Mouse (Mus musculus) kidney, adult 2 months (tissue): ENCODE data around the gene Cdc42bpg. TPM values are rescaled to one million over a fixed set of nuclear protein-coding genes. Genes with fewer than 3 reads are reported as not detected.

Source experiments
- DNase-seq: peaks from one replicate; pipeline ENCODE4 v3.0.0; 2021
- H3K27ac ChIP-seq: fragments of 200-500 bp; 2 replicates; pipeline ENCODE4 v1.5.1; 2012; ENCODE audit warnings: low read depth, low read length, control low read depth, inconsistent platforms; ENCODE audit not compliant: insufficient read depth
- H3K27me3 ChIP-seq: fragments of 200-500 bp; replicated peaks from 2 replicates; pipeline ENCODE4 v1.6.1; 2012; ENCODE audit warnings: mild to moderate bottlenecking, moderate library complexity, low read length, inconsistent platforms; ENCODE audit not compliant: control insufficient read depth, insufficient read depth
- H3K36me3 ChIP-seq: fragments of 200-500 bp; 2 replicates; pipeline ENCODE4 v1.6.1; 2012; ENCODE audit warnings: mild to moderate bottlenecking, moderate library complexity, low read length, inconsistent platforms; ENCODE audit not compliant: control insufficient read depth, insufficient read depth
- H3K4me1 ChIP-seq: fragments of 200-500 bp; 2 replicates; pipeline ENCODE4 v1.6.1; 2011; ENCODE audit warnings: low read length; ENCODE audit not compliant: control insufficient read depth, insufficient read depth
- H3K4me3 ChIP-seq: fragments of 200-500 bp; 2 replicates; pipeline ENCODE4 v1.5.1; 2011; ENCODE audit warnings: mild to moderate bottlenecking, low read depth, low read length, control low read depth; ENCODE audit not compliant: insufficient read depth
- CTCF ChIP-seq: fragments of 200-500 bp; conservative IDR thresholded peaks from 2 replicates; pipeline ENCODE4 v1.5.1; 2011; ENCODE audit warnings: low read depth, mild to moderate bottlenecking, control low read depth, low read length, moderate library complexity, mixed read lengths; ENCODE audit not compliant: insufficient read depth, insufficient read length
- POLR2A ChIP-seq: fragments of 200-500 bp; IDR thresholded peaks from one replicate; pipeline ENCODE4 v1.6.1; 2011; ENCODE audit warnings: low read depth, low read length, control low read depth
- WGBS: fragments of 180-500 bp; shearing (Covaris S2); methylation state at CpG from one replicate; pipeline ENCODE4 v1.1.7; 2018; 5-methylcytosine and 5-hydroxymethylcytosine counted together
- polyA plus RNA-seq: library from polyadenylated mRNA; depleted of rRNA; stranded (reverse); fragments of >200 nt; gene quantifications from 2 replicates; pipeline ENCODE4 v1.2.3, GENCODE M21; 2012

The Cdc42bpg gene
- polyA plus RNA-seq, 1 experiment = 26.6 TPM

GRCm38 (mm10) chr19:6333761-6334595, 27.7 kb downstream of the Cdc42bpg start:
- no peak overlapping the region for H3K4me3 ChIP-seq
- no peak for DNase-seq

GRCm38 (mm10) chr19:6334673-6335457, 28.6 kb downstream of the Cdc42bpg start, which contains the start of gene Men1:
TSS of gene Men1 (plus strand) at chr19:6334979.
- Histone ChIP-seq H3K27me3 (no peaks in the 10 kb centered on the region), H3K4me1 (peaks cover 20% of the 10 kb centered on the region), H3K4me3 (peak within 1 kb of the TSS; percentile 60), H3K36me3 (no peaks in the 10 kb centered on the region), H3K27ac (peak within 1 kb of the TSS; percentile 70)
- TF ChIP-seq POLR2A (no peak), CTCF (peak; percentile 31; the same call in 1 of the 2 replicates)
- under 1% methylated on average over 43 of the region's 43 CpGs for WGBS
- DNase-seq = peak; percentile 98

More at GRCm38 (mm10) chr19:6333761-6334595, 27.7 kb downstream of the Cdc42bpg start:
- peak overlapping the region; percentile 70 for H3K27ac ChIP-seq
- peaks cover 12% of the 10 kb centered on the region for H3K4me1 ChIP-seq
- 58% methylated on average over 9 of the region's 9 CpGs for WGBS
- H3K27me3 ChIP-seq = no peaks in the 10 kb centered on the region
- TF ChIP-seq CTCF (no peak), POLR2A (no peak)
- no peaks in the 10 kb centered on the region for H3K36me3 ChIP-seq

- Histone ChIP-seq H3K27ac (0 out of 2 replicates have a peak overlapping the region, but pooled peaks have one; percentile 24), H3K4me3 (peak overlapping the region; percentile 60), H3K27me3 (no peaks in the 10 kb centered on the region), H3K4me1 (peaks cover 22% of the 10 kb centered on the region), H3K36me3 (no peaks in the 10 kb centered on the region)
- peak; percentile 36 for DNase-seq
- 1% methylated on average over 25 of the region's 25 CpGs for WGBS
- TF ChIP-seq POLR2A (no peak), CTCF (no peak)
Measured at GRCm38 (mm10) chr19:6335458-6335827, 29.2 kb downstream of the Cdc42bpg start.

GRCm38 (mm10) chr19:6336920-6337319, 30.7 kb downstream of the Cdc42bpg start:
- TF ChIP-seq POLR2A = no peak
- TF ChIP-seq CTCF = no peak
- H3K4me1 ChIP-seq = peaks cover 23% of the 10 kb centered on the region
- WGBS = 94% methylated on average over 10 of the region's 10 CpGs
- no peak for DNase-seq
- no peak overlapping the region for H3K27ac ChIP-seq
- H3K4me3 ChIP-seq = no peak overlapping the region
- H3K36me3 ChIP-seq = no peaks in the 10 kb centered on the region
- no peaks in the 10 kb centered on the region for H3K27me3 ChIP-seq

DNA sequence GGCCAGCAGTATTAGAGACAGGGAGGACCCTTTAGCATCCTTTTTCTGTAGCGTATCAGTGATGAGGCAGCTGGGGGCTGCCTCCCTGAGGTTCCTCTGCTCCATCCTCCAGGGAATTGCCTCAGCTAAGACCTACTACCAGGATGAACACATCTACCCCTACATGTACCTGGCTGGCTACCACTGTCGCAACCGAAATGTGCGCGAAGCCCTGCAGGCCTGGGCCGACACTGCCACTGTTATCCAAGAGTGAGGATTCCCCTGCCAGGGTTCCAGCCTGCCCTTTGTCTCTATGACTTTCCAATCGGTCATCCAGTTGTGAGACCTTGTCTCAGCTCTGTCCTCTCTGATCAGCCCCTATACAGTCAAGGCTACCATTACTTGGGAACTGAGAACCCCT, 31.9 kb downstream of the Cdc42bpg start:
- WGBS = 93% methylated on average over 7 of the region's 7 CpGs
- H3K4me1 ChIP-seq = peaks cover 22% of the 10 kb centered on the region
- TF ChIP-seq CTCF (no peak), POLR2A (no peak)
- H3K27ac ChIP-seq = no peak overlapping the region
- no peak overlapping the region for H3K4me3 ChIP-seq
- H3K36me3 ChIP-seq = no peaks in the 10 kb centered on the region
- H3K27me3 ChIP-seq = no peaks in the 10 kb centered on the region
- no peak for DNase-seq

DNA sequence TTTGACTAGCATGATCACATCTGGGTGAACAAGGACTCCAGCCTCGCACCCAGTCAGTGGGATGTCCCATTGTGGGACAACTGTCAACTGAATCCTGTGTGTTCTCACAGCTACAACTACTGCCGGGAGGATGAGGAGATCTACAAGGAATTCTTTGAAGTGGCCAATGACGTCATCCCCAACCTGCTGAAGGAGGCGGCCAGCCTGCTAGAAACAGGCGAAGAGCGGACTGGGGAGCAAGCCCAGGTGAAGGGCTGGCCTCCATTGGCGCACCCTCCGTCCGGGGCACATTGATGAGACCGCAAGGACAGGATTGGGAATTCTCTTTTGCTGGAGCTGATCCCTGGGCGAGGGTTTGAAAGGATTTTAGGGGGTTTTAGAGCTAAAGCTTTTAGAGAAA, 32.5 kb downstream of the Cdc42bpg start:
- H3K27me3 ChIP-seq = no peaks in the 10 kb centered on the region
- 94% methylated on average over 11 of the region's 11 CpGs for WGBS
- H3K4me3 ChIP-seq = no peak overlapping the region
- DNase-seq = no peak
- TF ChIP-seq CTCF (no peak), POLR2A (no peak)
- peaks cover 22% of the 10 kb centered on the region for H3K4me1 ChIP-seq
- no peaks in the 10 kb centered on the region for H3K36me3 ChIP-seq
- no peak overlapping the region for H3K27ac ChIP-seq

DNA sequence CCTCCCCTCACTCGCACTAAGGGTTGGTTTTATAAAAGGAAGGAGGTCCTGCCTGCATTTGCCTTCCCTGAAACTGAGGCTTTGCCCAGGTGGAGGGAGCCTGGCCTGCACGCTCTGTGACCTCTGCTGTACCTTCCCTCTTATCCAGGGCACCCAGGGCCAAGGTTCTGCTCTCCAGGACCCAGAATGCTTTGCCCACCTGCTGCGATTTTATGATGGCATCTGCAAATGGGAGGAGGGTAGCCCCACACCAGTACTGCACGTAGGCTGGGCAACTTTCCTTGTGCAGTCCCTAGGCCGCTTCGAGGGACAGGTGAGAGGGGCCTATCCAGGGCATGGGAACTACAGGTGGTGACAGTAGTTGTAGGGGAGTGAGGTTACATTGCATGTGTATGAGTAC, 32.9 kb downstream of the Cdc42bpg start:
- no peak for DNase-seq
- no peaks in the 10 kb centered on the region for H3K27me3 ChIP-seq
- WGBS = 81% methylated on average over 6 of the region's 6 CpGs
- TF ChIP-seq POLR2A = no peak
- H3K27ac ChIP-seq = peak overlapping the region; percentile 87
- no peaks in the 10 kb centered on the region for H3K36me3 ChIP-seq
- H3K4me3 ChIP-seq = no peak overlapping the region
- H3K4me1 ChIP-seq = peaks cover 22% of the 10 kb centered on the region
